Mouse (Mus musculus) liver, adult 2 months (tissue): Measurements from ENCODE around the gene Sema6d.

Source experiments
- CTCF ChIP-seq: fragments of 200-500 bp; IDR thresholded peaks from 2 replicates; pipeline ENCODE4 v1.5.1; 2011; ENCODE audit warnings: low read depth, low read length, control low read depth
- POLR2A ChIP-seq: fragments of 200-500 bp; IDR thresholded peaks from 2 replicates; pipeline ENCODE4 v1.6.1; 2011; ENCODE audit warnings: low read length, control low read depth; ENCODE audit not compliant: insufficient read depth; ENCODE audit errors: extremely low read depth

- TF ChIP-seq POLR2A (no peak), CTCF (no peak)
Observed at GRCm38 (mm10) chr2:124621972-124622621, 532.3 kb downstream of the Sema6d start.
